Mouse (Mus musculus) kidney, postnatal 36 days (tissue): ENCODE measurements at regions not wholly inside any gene's neighbourhood (a gene's known extent, or its start where the extent isn't known, plus 50 kb on each side); places are given as distances from the start of the nearest gene placed in this dataset.

Experiments used
- DNase-seq, 2 experiments: peaks; one replicate each; pipeline ENCODE4 v3.0.0; 2021 to 2022; ENCODE audit warnings: mixed read lengths in 2 of 2

GRCm38 (mm10) chr19:26484322-26484721, 120.5 kb upstream of the Smarca2 start:
- no peak for DNase-seq

- peak in 1 of 2 experiments; percentile 3 for DNase-seq
Measured at GRCm38 (mm10) chr19:26492806-26493205, 112.0 kb upstream of the Smarca2 start.

GRCm38 (mm10) chr19:26501064-26501463, 103.8 kb upstream of the Smarca2 start:
- no peak for DNase-seq

DNA sequence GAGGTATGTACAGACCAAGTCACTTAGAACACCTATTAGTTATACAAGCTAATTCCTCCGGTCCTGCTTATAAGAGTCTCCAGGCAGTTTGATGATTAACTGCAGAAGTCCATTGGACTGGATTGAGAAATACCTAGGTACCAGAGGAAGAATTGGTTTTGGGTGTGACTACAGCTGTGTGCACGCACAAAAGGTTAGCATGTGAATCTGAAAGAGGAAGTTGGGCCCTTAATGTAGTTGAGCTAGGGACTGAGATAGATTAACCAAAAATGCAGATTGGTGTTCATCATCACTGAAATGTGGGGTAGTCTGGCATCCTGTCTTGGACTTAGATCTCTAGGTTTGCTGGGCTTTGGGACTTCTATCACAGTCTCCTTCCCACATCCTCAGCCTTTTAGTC, 100.8 kb upstream of the Smarca2 start:
- no peak for DNase-seq

DNA sequence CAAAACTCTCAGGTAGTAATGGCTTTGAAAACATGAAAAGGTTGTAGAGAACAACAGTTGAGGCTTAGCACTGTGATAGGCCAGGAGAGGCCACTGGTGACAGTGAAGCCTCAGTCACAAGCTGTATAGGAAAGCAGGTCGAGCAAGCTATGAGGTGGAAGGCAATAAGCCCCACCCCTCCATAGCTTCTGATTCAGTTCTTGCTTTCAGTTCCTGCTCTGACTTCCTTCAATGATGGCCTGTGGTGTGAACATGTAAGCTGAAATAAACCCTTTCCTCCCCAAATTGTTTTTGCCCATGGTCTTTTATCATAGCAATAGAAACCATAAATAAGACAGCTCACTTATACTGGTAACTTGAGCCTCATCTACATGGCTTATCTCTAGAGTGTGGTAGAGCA, 98.0 kb upstream of the Smarca2 start:
- DNase-seq = no peak

DNA sequence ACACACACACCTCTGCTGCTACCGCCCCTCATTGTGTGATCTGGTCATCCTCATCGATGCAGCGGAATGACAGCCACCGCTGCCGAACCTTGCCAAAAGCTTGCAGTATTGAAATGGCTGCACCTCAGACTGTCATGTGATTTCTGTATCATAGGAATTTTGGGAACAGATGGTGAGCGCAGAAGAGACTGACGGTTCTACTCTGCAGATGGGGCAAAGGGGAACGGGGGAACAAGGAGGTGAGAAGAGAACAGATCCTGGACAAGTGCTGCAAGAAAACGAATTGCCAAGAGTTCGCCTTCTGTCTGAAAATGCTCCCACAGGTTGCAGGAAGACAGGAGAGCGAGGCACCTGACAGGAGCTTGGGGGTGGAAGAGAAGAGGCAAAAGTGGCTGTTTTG, 96.9 kb upstream of the Smarca2 start:
- DNase-seq = no peak

GRCm38 (mm10) chr19:26508616-26509015, 96.2 kb upstream of the Smarca2 start:
- DNase-seq = peak; percentile 4 to 8

- DNase-seq = no peak
Measured at GRCm38 (mm10) chr19:26509240-26509639, 95.6 kb upstream of the Smarca2 start.

DNA sequence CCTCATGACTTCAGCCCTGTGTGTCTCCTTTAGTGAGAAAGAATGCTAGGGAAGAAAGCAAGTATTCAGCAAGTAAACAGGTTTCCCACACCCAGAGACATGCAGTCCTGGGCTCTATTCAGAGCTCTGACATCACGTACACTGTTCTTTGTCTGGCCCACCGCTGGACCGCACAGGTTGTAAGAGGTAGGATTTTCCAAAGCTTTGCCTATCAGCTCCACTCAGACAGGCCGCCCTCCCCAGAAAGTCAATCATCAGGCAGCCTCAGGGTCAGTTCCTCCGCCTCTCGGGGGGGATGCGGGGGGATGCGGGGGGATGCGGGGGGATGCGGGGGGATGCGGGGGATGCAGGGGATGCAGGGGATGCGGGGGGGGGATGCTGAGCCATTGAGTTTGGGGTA, 94.7 kb upstream of the Smarca2 start:
- DNase-seq = no peak

DNA sequence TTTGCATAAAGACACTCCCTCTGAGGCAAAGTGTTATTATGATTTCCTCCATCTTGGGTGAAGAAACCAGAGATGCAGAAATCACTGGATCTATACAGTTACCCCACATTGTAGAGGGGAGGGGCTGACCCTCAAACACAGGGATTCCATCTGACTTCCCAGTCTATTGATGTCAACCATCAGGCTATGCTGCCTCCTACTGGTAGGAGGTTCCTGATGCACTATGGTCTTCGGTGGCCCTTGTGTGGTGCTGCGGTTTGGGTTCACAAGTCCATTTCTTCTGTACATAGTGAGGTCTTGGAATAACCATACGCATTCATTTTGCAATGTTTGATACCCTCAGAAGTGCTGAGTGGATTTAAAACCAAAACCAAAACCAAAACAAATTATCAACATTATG, 94.0 kb upstream of the Smarca2 start:
- peak in 1 of 2 experiments; percentile 27 for DNase-seq

DNA sequence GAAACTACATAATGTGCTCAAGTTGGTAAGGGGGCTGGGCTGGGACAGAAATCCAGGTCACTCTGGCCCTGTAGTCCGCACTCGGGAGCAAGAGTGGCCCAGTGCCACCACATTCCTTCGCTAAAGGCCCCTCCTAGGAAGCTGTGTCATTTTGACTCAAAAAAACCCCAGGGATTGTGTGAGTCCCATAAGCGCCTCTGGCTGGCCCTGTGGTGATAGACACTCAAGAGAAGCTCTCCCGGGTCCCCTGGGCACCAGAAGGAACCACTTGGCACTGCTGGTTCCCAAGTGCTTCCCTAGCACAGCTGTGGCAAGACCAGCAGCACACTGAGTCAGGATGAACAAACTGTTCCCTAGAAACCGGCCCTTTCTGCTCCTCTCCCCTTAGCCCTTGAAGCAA, 93.1 kb upstream of the Smarca2 start:
- DNase-seq = no peak

DNA sequence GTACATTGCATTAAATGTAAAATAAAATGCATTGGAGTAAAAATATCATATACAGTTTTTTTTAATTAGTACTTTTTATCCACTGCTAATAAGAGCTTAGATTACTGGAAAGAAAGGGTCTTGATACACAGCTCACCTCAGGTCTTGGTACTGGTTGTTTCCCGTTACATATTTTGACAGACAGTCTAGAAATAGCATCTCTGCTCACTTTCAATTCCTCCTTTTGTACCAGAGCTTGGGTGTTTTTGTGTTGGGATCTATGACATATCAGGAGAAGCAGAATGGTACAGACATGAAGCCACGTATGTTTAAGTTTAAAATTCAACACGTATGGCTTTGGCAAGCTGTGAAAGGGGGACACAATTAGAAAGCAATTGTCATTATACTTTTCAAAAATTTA, 80.3 kb upstream of the Smarca2 start:
- DNase-seq = no peak

- DNase-seq = no peak
Measured at GRCm38 (mm10) chr19:26531390-26531789, 73.5 kb upstream of the Smarca2 start.

GRCm38 (mm10) chr19:26532509-26532908, 72.3 kb upstream of the Smarca2 start:
- DNase-seq = no peak

- DNase-seq = no peak
Measured at GRCm38 (mm10) chr19:26545671-26546070, 59.2 kb upstream of the Smarca2 start.

- no peak for DNase-seq
Measured at GRCm38 (mm10) chr19:26547522-26547921, 57.3 kb upstream of the Smarca2 start.

DNA sequence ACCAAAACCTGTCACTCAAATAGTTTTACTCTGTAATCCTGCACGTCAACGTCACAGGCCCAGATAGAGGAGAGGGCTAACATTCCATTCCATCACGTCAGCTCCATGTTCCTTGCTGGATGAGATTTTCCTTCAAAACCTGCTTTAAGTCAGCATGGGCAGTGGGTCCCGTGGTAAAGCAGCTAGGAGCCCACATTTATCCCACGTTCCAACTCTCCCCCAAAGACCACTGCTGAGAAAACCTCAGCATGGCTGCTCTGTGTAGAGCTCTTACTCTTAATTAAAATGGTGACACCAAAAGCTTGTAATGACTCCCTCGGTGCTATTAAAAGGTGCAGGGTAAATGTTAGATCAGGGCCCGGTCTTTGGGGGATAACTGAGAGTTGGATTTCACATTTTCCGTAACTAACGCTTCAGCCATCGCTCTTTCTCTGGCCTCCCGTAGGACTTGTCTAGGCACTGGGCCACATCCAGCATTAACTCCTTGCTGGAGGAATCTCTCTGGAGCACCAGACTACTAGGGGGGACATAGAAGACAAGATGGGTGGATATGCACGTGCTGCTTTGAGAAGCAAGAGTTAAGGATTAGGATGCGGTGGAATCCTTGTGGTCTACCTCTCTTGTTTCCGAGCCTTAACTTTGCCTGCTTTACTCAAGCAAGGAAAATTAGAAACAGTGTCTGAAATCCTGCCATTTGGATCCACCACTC, 56.1 kb upstream of the Smarca2 start:
- no peak for DNase-seq

DNA sequence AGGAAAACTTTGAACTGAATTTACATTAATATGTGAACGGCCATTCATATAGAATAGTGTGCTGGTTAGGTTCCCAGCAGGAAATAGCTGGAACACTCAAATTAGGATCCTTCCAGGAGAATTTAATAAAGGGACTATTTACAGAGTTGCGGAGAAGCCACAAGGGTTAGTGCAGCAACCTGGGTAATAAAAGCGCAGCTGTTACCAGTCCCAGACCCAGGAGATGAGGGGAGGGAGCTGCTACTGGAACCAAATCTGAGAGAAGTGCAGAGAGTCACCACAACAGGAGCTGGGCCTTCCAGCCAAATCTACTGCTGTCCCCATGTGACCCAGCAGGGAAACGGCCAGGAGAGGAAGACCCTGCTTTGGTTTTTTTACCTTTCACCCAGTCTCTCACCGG, 54.6 kb upstream of the Smarca2 start:
- DNase-seq = no peak
